Mouse (Mus musculus) limb, embryonic 11.5 days (tissue): Measurements from ENCODE around the gene Dcaf5. TPM values are rescaled to one million over a fixed set of nuclear protein-coding genes. Genes with fewer than 3 reads are reported as not detected.

ENCODE experiments used
- ATAC-seq: fragments of 200-750 bp; cut with Nextera tagmentation; 2 replicates; pipeline ENCODE4 v1.8.0; 2017; ENCODE audit warnings: low read depth; ENCODE audit not compliant: insufficient number of reproducible peaks, low FRiP score, low TSS enrichment
- DNase-seq: peaks from one replicate; pipeline ENCODE4 v3.0.0-alpha.2; 2015; ENCODE audit warnings: low spot score
- H3K27ac ChIP-seq: fragments of 300-500 bp; sonication (generic); replicated peaks from 2 replicates; pipeline ENCODE4 v1.5.1; 2014; ENCODE audit warnings: low read depth, mild to moderate bottlenecking, low read length
- H3K27me3 ChIP-seq: fragments of 300-500 bp; sonication (generic); 2 replicates; pipeline ENCODE4 v1.6.1; 2014; ENCODE audit warnings: mild to moderate bottlenecking, low read length, mixed read lengths; ENCODE audit not compliant: control insufficient read depth, insufficient read depth
- H3K36me3 ChIP-seq: fragments of 300-500 bp; sonication (generic); 2 replicates; pipeline ENCODE4 v1.6.1; 2014; ENCODE audit warnings: mild to moderate bottlenecking, low read length, moderate library complexity, mixed read lengths; ENCODE audit not compliant: control insufficient read depth, insufficient read depth
- H3K4me1 ChIP-seq: fragments of 300-500 bp; sonication (generic); 2 replicates; pipeline ENCODE4 v1.6.1; 2014; ENCODE audit warnings: low read length, mixed read lengths; ENCODE audit not compliant: control insufficient read depth, insufficient read depth
- H3K4me2 ChIP-seq: fragments of 300-500 bp; sonication (generic); 2 replicates; pipeline ENCODE4 v1.6.1; 2014; ENCODE audit warnings: low read depth, mild to moderate bottlenecking, moderate library complexity; ENCODE audit not compliant: severe bottlenecking
- H3K4me3 ChIP-seq: fragments of 300-500 bp; sonication (generic); 2 replicates; pipeline ENCODE4 v1.5.1; 2014; ENCODE audit warnings: low read depth, low read length
- H3K9ac ChIP-seq: fragments of 300-500 bp; sonication (generic); 2 replicates; pipeline ENCODE4 v1.6.1; 2014; ENCODE audit warnings: mild to moderate bottlenecking, low read length
- H3K9me3 ChIP-seq: fragments of 300-500 bp; sonication (generic); 2 replicates; pipeline ENCODE4 v1.6.1; 2016; ENCODE audit warnings: low read length; ENCODE audit not compliant: control insufficient read depth
- WGBS: fragments of 180-500 bp; shearing (Covaris S2); extraction: QIAGEN DNeasy Blood & Tissue Kit; methylation state at CpG from one replicate; pipeline ENCODE4 v1.1.7; 2014; 5-methylcytosine and 5-hydroxymethylcytosine counted together
- polyA plus RNA-seq: library from polyadenylated mRNA; unstranded; fragments of >200 nt; fragmentation: Nextera tagmentation; extraction: Ambion mirVana; gene quantifications from 2 replicates; pipeline ENCODE4 v1.2.1, GENCODE M21; 2014

The Dcaf5 gene
- polyA plus RNA-seq, 1 experiment from 2014 or later, result 10.3 TPM

DNA sequence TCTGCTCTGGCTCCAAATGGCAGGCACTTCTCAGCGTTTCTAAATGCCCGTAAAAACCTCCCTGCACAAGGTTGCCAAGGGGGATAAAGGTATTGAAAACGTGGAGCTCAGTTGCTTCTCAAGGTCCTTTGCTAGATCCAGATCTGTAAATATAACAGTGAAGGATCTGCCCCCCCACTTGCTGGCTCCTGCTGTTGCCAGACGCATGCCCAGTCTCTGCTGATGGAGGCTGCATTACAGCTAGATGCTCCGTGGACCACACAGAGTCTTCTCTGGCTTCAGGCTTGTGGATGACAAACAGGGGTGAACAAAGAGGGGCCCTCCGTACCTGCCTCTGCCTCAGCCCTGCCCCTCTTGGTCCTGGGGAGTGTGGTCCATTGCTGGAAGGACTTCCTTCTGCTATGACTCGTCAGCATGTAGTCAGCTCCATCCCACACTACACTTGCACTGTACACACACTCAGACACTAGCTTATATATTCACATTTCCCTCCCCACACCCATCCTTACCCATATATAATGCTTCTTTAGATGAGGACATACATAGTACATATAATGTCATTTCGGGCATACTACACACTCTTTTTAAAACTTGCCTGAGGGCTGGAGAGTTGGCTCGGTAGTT lies 135.5 kb downstream of the Dcaf5 start:
- H3K9me3 ChIP-seq, result no peaks in the 10 kb centered on the region
- no peaks in the 10 kb centered on the region for H3K36me3 ChIP-seq
- no peak for DNase-seq
- H3K9ac ChIP-seq, result no peak overlapping the region
- WGBS, result 76% methylated on average over 9 of the region's 9 CpGs
- H3K27ac ChIP-seq, result no peak overlapping the region
- H3K27me3 ChIP-seq, result no peaks in the 10 kb centered on the region
- H3K4me1 ChIP-seq, result no peaks in the 10 kb centered on the region
- H3K4me3 ChIP-seq, result no peak overlapping the region
- no peak overlapping the region for H3K4me2 ChIP-seq
- ATAC-seq, result no peak

GRCm38 (mm10) chr12:80298714-80299113 lies 137.7 kb downstream of the Dcaf5 start:
- WGBS, result 50% methylated on average over 6 of the region's 6 CpGs
- Histone ChIP-seq H3K36me3 (no peaks in the 10 kb centered on the region), H3K9ac (no peak overlapping the region), H3K27ac (no peak overlapping the region), H3K4me1 (no peaks in the 10 kb centered on the region), H3K27me3 (no peaks in the 10 kb centered on the region), H3K9me3 (no peaks in the 10 kb centered on the region), H3K4me2 (no peak overlapping the region), H3K4me3 (no peak overlapping the region)
- DNase-seq (no peak), ATAC-seq (no peak)

DNA sequence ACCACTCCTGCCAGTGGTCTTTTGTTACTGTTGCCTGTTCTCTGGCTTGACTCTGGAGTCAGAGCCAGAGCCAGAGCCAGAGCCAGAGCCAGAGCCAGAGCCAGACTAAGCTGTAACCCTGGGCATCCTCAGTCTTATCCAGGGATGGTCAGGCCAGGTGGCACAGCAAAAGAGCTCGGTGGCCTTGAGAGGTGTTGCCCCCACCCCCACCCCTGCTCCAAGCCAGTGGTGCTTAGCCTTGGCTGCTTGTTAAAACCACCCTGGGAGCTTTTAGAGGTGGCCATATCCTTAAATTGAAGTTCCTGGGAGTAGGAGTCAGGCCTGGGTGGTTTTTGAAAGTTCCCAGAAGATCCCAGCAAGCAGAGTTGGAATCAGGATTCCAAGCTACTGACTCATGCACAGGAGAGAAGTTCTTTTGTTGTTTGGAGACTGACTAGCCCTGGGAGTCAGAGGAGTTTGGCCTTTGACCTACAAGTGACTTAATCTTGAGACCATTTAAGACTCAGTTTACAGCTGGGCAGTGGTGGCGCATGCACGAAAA lies 144.4 kb downstream of the Dcaf5 start:
- H3K27ac ChIP-seq, result no peak overlapping the region
- WGBS, result 53% methylated on average over 3 of the region's 3 CpGs
- no peak overlapping the region for H3K4me3 ChIP-seq
- H3K4me1 ChIP-seq, result no peaks in the 10 kb centered on the region
- H3K4me2 ChIP-seq, result no peak overlapping the region
- ATAC-seq (no peak), DNase-seq (no peak)
- no peaks in the 10 kb centered on the region for H3K27me3 ChIP-seq
- no peak overlapping the region for H3K9ac ChIP-seq
- no peaks in the 10 kb centered on the region for H3K9me3 ChIP-seq
- no peaks in the 10 kb centered on the region for H3K36me3 ChIP-seq

GRCm38 (mm10) chr12:80290964-80291363 lies 145.4 kb downstream of the Dcaf5 start:
- H3K4me1 ChIP-seq, result no peaks in the 10 kb centered on the region
- no peaks in the 10 kb centered on the region for H3K27me3 ChIP-seq
- no peak overlapping the region for H3K27ac ChIP-seq
- no peak overlapping the region for H3K9ac ChIP-seq
- no peak overlapping the region for H3K4me2 ChIP-seq
- H3K4me3 ChIP-seq, result no peak overlapping the region
- no peaks in the 10 kb centered on the region for H3K36me3 ChIP-seq
- DNase-seq (no peak), ATAC-seq (no peak)
- WGBS, result 93% methylated on average over 8 of the region's 8 CpGs
- no peaks in the 10 kb centered on the region for H3K9me3 ChIP-seq

GRCm38 (mm10) chr12:80290483-80290882 lies 145.9 kb downstream of the Dcaf5 start:
- ATAC-seq, result no peak
- WGBS, result 90% methylated on average over 4 of the region's 4 CpGs

DNA sequence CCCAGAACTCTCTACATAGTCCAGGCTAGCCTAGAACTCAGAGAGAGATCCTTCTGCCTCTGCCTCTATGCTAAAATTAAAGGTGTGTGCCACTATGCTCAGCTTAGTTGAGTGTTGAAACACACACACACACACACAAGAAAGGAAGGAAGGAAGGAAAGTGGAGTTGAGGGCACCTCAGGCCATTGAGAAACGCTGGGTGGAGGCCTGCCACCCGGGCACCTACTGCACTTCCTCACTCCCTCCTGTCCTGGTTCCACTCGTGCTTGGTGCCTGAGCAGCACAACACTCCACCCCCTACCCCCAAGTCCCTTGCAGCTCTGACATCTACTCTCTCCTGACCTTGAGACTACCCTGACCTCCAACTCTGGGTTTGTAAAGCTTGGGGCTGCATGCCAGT lies 146.7 kb downstream of the Dcaf5 start:
- H3K36me3 ChIP-seq, result no peaks in the 10 kb centered on the region
- H3K27ac ChIP-seq, result no peak overlapping the region
- no peak for DNase-seq
- no peaks in the 10 kb centered on the region for H3K9me3 ChIP-seq
- H3K9ac ChIP-seq, result no peak overlapping the region
- no peaks in the 10 kb centered on the region for H3K4me1 ChIP-seq
- H3K27me3 ChIP-seq, result no peaks in the 10 kb centered on the region
- H3K4me2 ChIP-seq, result no peak overlapping the region
- no peak overlapping the region for H3K4me3 ChIP-seq
- ATAC-seq, result no peak
- WGBS, result 74% methylated on average over 3 of the region's 3 CpGs

More at GRCm38 (mm10) chr12:80290483-80290882, 145.9 kb downstream of the Dcaf5 start:
- Histone ChIP-seq H3K4me2 (no peak overlapping the region), H3K4me1 (no peaks in the 10 kb centered on the region), H3K9me3 (no peaks in the 10 kb centered on the region), H3K9ac (no peak overlapping the region), H3K27me3 (no peaks in the 10 kb centered on the region), H3K4me3 (no peak overlapping the region), H3K36me3 (no peaks in the 10 kb centered on the region), H3K27ac (no peak overlapping the region)
- DNase-seq, result no peak

DNA sequence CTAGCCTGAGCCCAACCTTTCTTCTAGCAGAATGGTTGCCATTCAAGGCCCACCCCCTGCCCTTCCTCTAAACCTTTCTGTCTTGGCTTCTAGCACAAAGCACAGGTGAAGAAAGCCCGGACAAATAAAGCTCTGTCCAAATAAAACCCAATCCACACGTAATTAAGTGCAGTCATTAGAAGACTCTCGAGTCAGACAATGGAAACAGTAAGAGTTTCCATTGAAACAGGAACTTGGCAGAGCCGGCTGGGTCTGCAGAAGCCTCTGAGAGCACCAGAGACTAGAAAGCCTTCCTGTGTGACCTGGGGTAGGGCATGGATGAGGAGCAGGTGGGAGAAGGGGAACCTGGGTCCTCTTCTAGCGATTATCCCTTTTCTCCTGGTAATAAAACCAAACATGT lies 150.5 kb downstream of the Dcaf5 start:
- Histone ChIP-seq H3K4me1 (peaks cover 5% of the 10 kb centered on the region; the same call in 1 of the 2 replicates), H3K4me3 (no peak overlapping the region), H3K9me3 (no peaks in the 10 kb centered on the region), H3K27ac (no peak overlapping the region), H3K9ac (no peak overlapping the region), H3K36me3 (no peaks in the 10 kb centered on the region), H3K27me3 (no peaks in the 10 kb centered on the region), H3K4me2 (no peak overlapping the region)
- ATAC-seq (no peak), DNase-seq (no peak)
- 78% methylated on average over 5 of the region's 5 CpGs for WGBS
